Mouse (Mus musculus): ENCODE results near the gene Oog3.

Gene Oog3

GRCm38 (mm10) chr4:144162563-144162962 lies at the start of gene Oog3:
Gene Oog3, minus strand, starts transcription at chr4:144162663.
- DNase-seq = no peak

GRCm38 (mm10) chr4:144190419-144190818 lies 28.0 kb upstream of the Oog3 start, which contains the start of gene Oog2:
Gene Oog2, plus strand, starts transcription at chr4:144190719.
- DNase-seq = no peak
